Mouse (Mus musculus) G1E (cell line): Measurements from ENCODE around the gene Bcl2l14.

Source experiments
- CTCF ChIP-seq: IDR thresholded peaks from 2 replicates; pipeline ENCODE4 v1.5.1; 2012; ENCODE audit warnings: low read depth, low read length, inconsistent platforms, mixed read lengths
- GATA1 ChIP-seq: IDR thresholded peaks from 2 replicates; pipeline ENCODE4 v1.6.1; 2012; ENCODE audit warnings: borderline replicate concordance, low read length, inconsistent platforms, mixed read lengths

DNA sequence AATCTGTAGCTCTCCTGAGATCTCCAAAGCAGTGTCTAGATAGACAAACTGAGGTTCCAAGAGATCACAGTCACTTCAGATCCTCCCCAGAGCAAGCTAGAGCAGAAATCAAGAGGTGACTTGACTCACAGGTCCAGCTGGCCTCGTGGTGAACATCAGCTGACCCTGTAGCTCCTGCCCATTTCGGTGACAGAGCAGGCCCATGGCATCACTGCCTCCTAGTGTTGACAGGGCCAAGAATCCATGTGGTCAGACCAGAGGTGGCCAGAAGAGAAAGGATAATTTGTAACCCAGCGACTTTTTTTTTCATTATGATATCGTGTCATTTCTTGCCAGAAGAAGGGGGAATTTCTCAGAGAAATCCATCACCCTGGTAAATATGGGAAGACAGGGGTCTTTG is 30.2 kb upstream of the Bcl2l14 start:
- TF ChIP-seq GATA1 (no peak), CTCF (no peak)
